ENCODE assay signal across 21 mouse cellular contexts in the genomic region with DNA sequence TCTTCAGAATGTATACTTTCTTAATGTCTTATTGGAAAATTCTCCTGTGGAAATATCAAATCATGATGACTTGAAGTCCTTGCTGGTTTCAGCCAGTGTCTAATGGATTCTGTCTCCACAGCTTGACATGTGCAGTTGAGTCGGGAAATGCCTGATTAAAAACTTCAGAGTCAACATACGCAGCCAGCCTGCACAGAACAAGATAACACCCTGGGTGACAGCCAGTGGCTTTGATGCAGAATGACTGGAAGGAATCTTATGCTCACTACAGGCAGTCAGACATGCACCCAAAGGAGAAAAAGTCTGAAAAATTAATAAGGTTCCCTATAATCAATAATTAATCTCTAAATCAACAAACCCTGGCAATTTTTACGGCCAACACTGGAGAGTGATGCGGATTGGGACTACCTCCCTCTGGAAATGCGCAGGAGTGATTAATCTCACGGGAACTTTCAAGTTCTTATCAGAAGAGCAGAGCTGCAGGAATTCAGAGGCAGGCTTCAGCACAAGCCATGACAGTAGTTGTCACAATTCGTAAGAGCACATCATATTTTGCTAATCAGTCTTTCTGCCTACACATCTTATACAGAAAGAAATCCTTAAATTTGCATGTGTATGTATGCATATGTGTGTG.
DNase-seq lines count a peak whose midpoint lies in the region; ATAC-seq lines count a peak whose summit lies in the region.
"Had no signal": no experiment of that assay in that cellular context is flagged by ENCODE, and none has a peak within 500 bp of the region (broad histone marks: within the 10 kb centered on the region; RNA-seq: fewer than 3 reads in every experiment).

No protein-coding gene starts in this region.

- peak; percentile 55; the same call in 1 of the 2 replicates for ATAC-seq in midbrain, embryonic 11.5 days (ENCODE audit: low FRiP score)
- ATAC-seq in midbrain, embryonic 16.5 days, result peak; percentile 89
- no peak for ATAC-seq in intestine, embryonic 15.5 days
- ATAC-seq: Patski had no signal

- no peaks in the 10 kb centered on the region for H3K4me1 ChIP-seq in midbrain, embryonic 11.5 days (ENCODE audit: control insufficient read depth, insufficient read depth, low read length)
- H3K4me1 ChIP-seq in midbrain, embryonic 10.5 days, result no peaks in the 10 kb centered on the region
- peaks cover 7% of the 10 kb centered on the region for H3K4me1 ChIP-seq in midbrain, embryonic 16.5 days (ENCODE audit: control insufficient read depth, insufficient read depth, low read length)
- no peaks in the 10 kb centered on the region for H3K4me1 ChIP-seq in intestine, embryonic 15.5 days (replicated peaks)

- no peak overlapping the region for H3K4me2 ChIP-seq in midbrain, embryonic 11.5 days
- H3K4me2 ChIP-seq in midbrain, embryonic 16.5 days (ENCODE audit: low read length), result no peak overlapping the region
- no peak overlapping the region for H3K4me2 ChIP-seq in intestine, embryonic 15.5 days (replicated peaks)
- H3K4me2 ChIP-seq: heart, embryonic 13.5 days had no signal

- no peak overlapping the region for H3K9ac ChIP-seq in midbrain, embryonic 11.5 days (ENCODE audit: low read length)
- no peak overlapping the region for H3K9ac ChIP-seq in midbrain, embryonic 16.5 days (ENCODE audit: low read depth, low read length)
- no peak overlapping the region for H3K9ac ChIP-seq in intestine, embryonic 15.5 days
- H3K9ac ChIP-seq: heart, embryonic 13.5 days had no signal

- no peaks in the 10 kb centered on the region for H3K9me3 ChIP-seq in midbrain, embryonic 11.5 days (ENCODE audit: control insufficient read depth, low read length)
- H3K9me3 ChIP-seq in midbrain, embryonic 10.5 days (replicated peaks), result no peaks in the 10 kb centered on the region
- no peaks in the 10 kb centered on the region for H3K9me3 ChIP-seq in midbrain, embryonic 16.5 days (replicated peaks; ENCODE audit: control insufficient read depth, low read length, poor library complexity, severe bottlenecking)
- no peaks in the 10 kb centered on the region for H3K9me3 ChIP-seq in intestine, embryonic 15.5 days
- H3K9me3 ChIP-seq: G1E; heart, embryonic 13.5 days had no signal

- no peaks in the 10 kb centered on the region for H3K36me3 ChIP-seq in midbrain, embryonic 11.5 days (ENCODE audit: control insufficient read depth, insufficient read depth, low read length)
- no peaks in the 10 kb centered on the region for H3K36me3 ChIP-seq in midbrain, embryonic 10.5 days
- H3K36me3 ChIP-seq in midbrain, embryonic 16.5 days (ENCODE audit: control insufficient read depth, insufficient read depth, low read length), result no peaks in the 10 kb centered on the region
- H3K36me3 ChIP-seq in intestine, embryonic 15.5 days, result no peaks in the 10 kb centered on the region
- H3K36me3 ChIP-seq: G1E; heart, embryonic 13.5 days had no signal

- H3K27me3 ChIP-seq in midbrain, embryonic 11.5 days (ENCODE audit: control insufficient read depth, insufficient read depth, low read length), result no peaks in the 10 kb centered on the region
- H3K27me3 ChIP-seq in midbrain, embryonic 10.5 days (ENCODE audit: low read depth, poor library complexity, severe bottlenecking), result no peaks in the 10 kb centered on the region
- H3K27me3 ChIP-seq in midbrain, embryonic 16.5 days (ENCODE audit: control insufficient read depth, insufficient read depth, low read depth, low read length), result no peaks in the 10 kb centered on the region
- no peaks in the 10 kb centered on the region for H3K27me3 ChIP-seq in intestine, embryonic 15.5 days (replicated peaks)
- H3K27me3 ChIP-seq: CH12.LX; heart, embryonic 13.5 days had no signal

- 85% methylated on average over 7 of the region's 7 CpGs for WGBS in midbrain, embryonic 11.5 days
- 87% methylated on average over 7 of the region's 7 CpGs for WGBS in midbrain, embryonic 10.5 days
- WGBS in midbrain, embryonic 16.5 days, result 53% methylated on average over 7 of the region's 7 CpGs
- WGBS in intestine, embryonic 15.5 days, result 58% methylated on average over 7 of the region's 7 CpGs

- no peak overlapping the region for H3K27ac ChIP-seq in midbrain, embryonic 11.5 days (ENCODE audit: low read depth, low read length)
- no peak overlapping the region for H3K27ac ChIP-seq in midbrain, embryonic 10.5 days (replicated peaks)
- peak overlapping the region; percentile 42; the same call in 1 of the 2 replicates for H3K27ac ChIP-seq in midbrain, embryonic 16.5 days (ENCODE audit: low read length)
- H3K27ac ChIP-seq in intestine, embryonic 15.5 days, result no peak overlapping the region
- H3K27ac ChIP-seq: heart, embryonic 13.5 days had no signal

- DNase-seq in heart, adult 8-10 months (ENCODE audit: low spot score), result peak; percentile 7
- no peak for DNase-seq in heart, adult 9 months (ENCODE audit: low spot score in 2 of 2)
- no peak for DNase-seq in midbrain, embryonic 11.5 days (ENCODE audit: low spot score, missing footprints)
- DNase-seq in midbrain, embryonic 10.5 days (ENCODE audit: low spot score), result no peak
- DNase-seq in heart, postnatal 4 days, result peak; percentile 8
- DNase-seq: B cell, adult 2 months; cerebellum, adult 18-20 months; cerebellum, postnatal 14 days; gastrocnemius, postnatal 36 days; kidney, adult 8-10 months; kidney, postnatal 10 days; lung, postnatal 4 days; right cerebral cortex, postnatal 25 days; spleen, adult 18-20 months had no signal

- H3K4me3 ChIP-seq in midbrain, embryonic 11.5 days (ENCODE audit: low read depth, low read length), result no peak overlapping the region
- H3K4me3 ChIP-seq in midbrain, embryonic 10.5 days, result no peak overlapping the region
- H3K4me3 ChIP-seq in midbrain, embryonic 16.5 days (ENCODE audit: low read depth, low read length), result no peak overlapping the region
- H3K4me3 ChIP-seq in intestine, embryonic 15.5 days (replicated peaks), result no peak overlapping the region
- H3K4me3 ChIP-seq: heart, embryonic 13.5 days; myocyte had no signal

Comparison
In these comparisons a context has a peak if more than half of its experiments do, and no peak if none do; other contexts are left out.
1. DNase-seq: peak in heart, adult 8-10 months (single experiment) and heart, postnatal 4 days (single experiment); none in heart, adult 9 months (0 of 2), midbrain, embryonic 11.5 days (single experiment) and midbrain, embryonic 10.5 days (single experiment).